Mouse (Mus musculus) mouse trophoblast stem cell (cell line): ENCODE data around the gene Arih1.

Experiments used
- in situ Hi-C, 2 experiments: fragments of 300-500 bp; cut with MseI, MboI; formaldehyde crosslinking; loops; 2 replicates in 1 of 2; 3 replicates in 1 of 2; pipeline ENCODE4 v1.15.1; 2025

The Arih1 gene

GRCm38 (mm10) chr9:59486549-59487065 lies at the start of gene Arih1:
TSS of gene Arih1 (minus strand) at chr9:59486618.
- in situ Hi-C loops = no loop called here

- in situ Hi-C loops = no loop called here
Observed at GRCm38 (mm10) chr9:59533889-59534288, 47.5 kb upstream of the Arih1 start.

- in situ Hi-C loops = no loop called here
Observed at GRCm38 (mm10) chr9:59533422-59533821, 47.0 kb upstream of the Arih1 start.

DNA sequence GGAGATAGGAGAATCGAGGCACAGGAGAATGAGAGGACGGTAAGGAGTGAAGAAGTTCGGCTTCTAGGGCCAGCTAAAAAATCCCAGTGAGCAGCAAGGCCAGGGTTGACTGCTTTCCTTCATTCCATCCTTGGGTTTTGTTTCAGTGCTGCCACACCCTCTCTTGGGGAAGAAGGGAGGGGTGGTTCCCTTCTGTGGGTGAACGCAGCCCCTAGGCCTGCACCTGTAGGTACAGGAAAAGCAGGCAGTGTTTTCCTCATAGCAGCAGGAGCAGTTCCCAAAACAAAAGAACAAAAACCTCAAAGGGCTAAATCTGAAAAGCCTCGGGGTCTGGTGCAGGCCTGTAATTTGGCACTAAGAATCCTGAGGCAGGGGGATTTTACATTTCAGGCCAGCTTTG lies 45.2 kb upstream of the Arih1 start:
- in situ Hi-C loops = no loop called here

DNA sequence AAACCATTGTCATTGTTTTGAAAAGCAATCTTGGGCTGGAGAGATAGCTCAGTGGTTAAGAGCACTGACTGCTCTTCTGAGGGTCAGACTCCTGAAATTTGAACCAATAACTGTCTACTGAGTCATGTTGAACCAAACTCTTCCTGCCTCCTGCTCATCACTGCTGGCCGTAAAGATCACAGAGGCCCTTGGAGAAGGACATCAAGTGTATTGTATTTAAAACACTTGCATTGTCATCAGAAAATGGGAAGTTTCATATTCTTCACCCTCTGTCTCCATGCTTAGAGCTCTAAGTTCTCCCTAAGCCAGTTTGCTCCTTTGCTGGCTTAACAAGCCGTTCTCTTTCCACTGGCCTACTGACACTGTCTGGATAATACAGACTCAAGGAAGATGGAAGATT lies 41.9 kb upstream of the Arih1 start:
- in situ Hi-C loops = no loop called here

- in situ Hi-C loops = no loop called here
Observed at GRCm38 (mm10) chr9:59527580-59527979, 41.2 kb upstream of the Arih1 start.

GRCm38 (mm10) chr9:59526727-59527126 lies 40.3 kb upstream of the Arih1 start:
- in situ Hi-C loops = no loop called here

DNA sequence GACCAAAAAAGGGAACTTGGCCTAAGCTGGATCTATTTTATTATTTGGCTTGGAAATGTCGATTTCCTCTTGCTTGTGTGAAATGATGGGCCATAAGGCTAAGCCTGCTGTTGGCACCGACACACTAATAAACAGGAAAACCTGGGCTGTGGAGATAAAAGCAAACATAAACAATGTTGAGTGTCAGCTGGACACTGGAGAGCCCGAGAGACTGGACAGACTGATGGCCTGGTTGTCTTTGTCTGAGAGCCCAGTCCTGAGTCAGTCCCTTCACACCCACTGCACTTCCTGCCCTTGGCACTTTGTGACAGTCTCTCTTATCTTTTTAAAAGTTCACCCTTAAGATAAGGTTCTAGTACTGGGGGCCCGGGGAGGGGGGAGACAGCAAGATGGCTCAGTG lies 36.5 kb upstream of the Arih1 start:
- in situ Hi-C loops = no loop called here

GRCm38 (mm10) chr9:59519396-59519795 lies 33.0 kb upstream of the Arih1 start:
- in situ Hi-C loops = no loop called here

GRCm38 (mm10) chr9:59518976-59519375 lies 32.6 kb upstream of the Arih1 start:
- in situ Hi-C loops = no loop called here

DNA sequence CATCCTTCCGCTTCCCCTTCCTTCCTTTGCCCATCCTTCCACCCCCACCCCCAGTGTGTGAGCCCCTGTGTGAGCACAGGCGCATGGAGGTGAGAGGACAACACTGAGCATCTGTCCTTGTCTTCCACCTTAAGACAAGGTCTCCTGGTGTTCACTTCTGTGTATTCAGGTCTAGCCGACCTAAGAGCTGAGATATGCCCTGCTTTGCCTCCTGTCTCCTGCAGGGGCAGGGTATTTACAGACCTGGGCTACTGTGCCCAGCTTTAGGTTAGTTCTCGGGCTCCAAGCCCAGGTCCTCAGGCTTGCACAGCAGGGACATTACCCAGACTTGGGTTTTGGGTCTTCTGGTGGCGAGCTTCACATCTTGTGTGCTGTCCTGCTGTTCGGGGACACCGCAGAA lies 30.7 kb upstream of the Arih1 start:
- in situ Hi-C loops = no loop called here

- in situ Hi-C loops = no loop called here
Observed at GRCm38 (mm10) chr9:59515069-59515468, 28.7 kb upstream of the Arih1 start.

- in situ Hi-C loops = no loop called here
Observed at GRCm38 (mm10) chr9:59512381-59512780, 26.0 kb upstream of the Arih1 start.

DNA sequence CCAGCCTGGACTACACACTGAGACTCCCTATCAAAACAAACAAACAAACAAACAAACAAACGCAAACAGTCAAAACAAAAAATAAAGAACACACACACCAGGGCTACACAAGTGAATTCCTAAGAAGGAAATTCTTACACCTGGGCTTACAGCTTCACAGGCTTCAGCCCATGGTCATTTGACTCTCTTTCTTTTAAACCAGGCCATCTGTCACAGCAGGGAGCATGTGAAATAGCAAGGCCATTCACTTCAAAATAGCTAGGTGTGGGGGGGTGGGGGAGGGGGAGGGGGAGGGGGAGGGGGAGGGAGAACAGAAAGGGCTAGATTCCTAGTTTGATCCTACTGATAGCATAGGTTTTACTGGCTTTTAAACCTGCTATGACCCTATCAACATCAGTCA lies 21.7 kb upstream of the Arih1 start:
- in situ Hi-C loops = no loop called here

GRCm38 (mm10) chr9:59487331-59487730 lies 913 bp upstream of the Arih1 start:
- in situ Hi-C loops = no loop called here

DNA sequence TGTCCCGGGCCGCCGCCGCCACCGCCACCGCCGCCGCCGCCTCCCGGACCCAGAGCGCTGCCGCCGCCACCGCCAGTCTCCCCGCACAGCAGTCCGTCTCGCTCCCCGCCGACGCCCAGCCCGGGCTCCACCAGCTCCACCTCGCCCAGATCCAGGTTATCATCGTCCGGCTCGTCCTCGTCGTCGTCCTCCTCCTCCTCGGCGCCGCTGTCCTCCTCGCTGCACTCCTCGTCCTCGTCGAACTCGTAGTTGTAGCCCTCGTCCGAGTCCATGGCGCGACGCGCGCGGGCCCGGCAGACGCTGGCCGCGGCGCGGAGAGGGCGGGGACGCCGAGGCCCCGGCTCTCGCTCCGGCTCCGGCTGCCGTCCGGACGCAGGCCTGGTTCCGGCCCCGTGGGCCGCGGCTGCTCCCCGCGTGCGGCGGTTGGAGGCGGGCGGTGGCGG lies 321 bp downstream of the Arih1 start:
- in situ Hi-C loops = no loop called here

DNA sequence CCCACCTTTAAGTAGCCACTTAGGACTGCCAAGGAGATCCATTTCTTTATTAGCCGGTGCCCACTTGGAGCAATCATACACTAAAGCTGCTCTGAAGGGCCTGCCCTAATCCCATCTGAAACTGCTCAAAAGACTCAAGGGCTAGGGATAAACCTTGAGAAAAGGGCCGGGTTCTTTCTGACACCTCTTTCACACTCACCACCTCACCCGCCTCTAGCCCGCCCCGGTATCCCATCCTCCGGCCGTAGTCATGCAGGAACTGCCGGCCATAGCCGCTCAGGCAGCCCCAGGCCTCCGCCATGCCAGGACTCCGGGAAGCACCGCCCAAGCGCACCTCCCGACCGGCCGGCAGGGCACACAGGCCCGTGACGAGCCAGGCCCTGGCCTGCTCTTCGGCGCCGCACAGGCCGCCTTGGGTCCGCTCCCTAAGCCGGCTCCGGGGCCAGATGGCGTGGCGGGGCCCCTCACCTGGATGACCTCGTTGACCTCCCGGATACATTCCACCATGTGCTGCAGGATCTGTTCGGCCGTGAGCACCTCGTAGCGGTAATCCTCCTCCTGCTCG lies 825 bp downstream of the Arih1 start:
- in situ Hi-C loops = no loop called here

GRCm38 (mm10) chr9:59484760-59485159 lies 1.7 kb downstream of the Arih1 start:
- in situ Hi-C loops = no loop called here

DNA sequence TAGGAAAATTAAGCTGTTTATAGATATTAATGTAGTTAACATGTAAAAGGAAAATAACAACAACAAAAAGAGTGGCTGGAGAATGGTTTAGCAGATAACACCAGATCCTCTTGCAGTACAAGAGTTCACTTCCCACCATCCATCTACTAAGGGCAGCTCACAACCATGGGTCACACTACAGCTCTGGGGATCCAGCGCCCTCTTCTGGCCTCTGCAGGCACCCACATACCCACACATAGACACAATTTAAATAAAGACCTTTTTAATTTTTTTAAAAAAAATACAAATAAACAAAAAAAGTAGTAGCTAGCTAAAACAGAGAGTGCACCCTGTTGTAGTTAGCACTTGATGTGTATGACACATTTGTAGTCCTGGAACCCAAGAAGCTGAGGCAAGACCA lies 4.0 kb downstream of the Arih1 start:
- in situ Hi-C loops = no loop called here

- in situ Hi-C loops = no loop called here
Observed at GRCm38 (mm10) chr9:59476617-59477016, 9.8 kb downstream of the Arih1 start.

DNA sequence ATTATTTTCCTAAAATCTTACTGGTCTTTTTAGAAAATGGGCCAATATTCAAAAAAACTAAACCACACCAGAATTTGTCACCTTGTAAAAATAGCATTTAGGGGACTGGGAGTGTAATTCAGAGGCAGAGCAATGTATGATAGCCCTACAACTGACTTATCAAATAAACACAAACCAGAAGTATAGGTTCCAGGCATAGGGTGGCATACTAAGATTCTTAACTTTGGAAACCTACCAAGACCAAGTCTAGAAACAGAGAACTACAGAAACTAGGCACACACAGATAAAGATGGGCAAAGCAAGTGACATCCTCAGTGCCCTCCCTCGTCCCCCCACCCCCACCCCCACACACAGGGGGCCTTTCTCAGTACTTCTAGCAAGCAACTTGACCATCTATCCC lies 11.6 kb downstream of the Arih1 start:
- in situ Hi-C loops = no loop called here

DNA sequence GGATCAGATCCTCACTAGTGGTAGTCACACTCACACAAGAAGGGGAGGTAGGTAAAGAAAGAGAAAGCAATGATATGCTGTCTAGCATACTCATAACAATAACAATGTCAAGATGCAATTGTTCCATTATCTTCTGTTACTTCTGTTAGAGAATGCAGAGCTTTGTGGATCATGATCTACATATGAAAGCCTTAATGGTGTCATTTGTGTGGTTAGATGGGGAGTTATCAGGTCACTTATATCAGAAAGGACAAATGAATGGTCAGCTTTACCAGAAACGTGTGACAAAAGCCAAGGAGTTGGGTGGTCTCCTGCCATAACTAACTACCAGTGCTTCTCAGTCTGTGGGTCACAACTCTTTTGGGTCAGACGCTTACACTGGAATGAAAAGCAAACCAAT lies 13.2 kb downstream of the Arih1 start:
- in situ Hi-C loops = no loop called here

DNA sequence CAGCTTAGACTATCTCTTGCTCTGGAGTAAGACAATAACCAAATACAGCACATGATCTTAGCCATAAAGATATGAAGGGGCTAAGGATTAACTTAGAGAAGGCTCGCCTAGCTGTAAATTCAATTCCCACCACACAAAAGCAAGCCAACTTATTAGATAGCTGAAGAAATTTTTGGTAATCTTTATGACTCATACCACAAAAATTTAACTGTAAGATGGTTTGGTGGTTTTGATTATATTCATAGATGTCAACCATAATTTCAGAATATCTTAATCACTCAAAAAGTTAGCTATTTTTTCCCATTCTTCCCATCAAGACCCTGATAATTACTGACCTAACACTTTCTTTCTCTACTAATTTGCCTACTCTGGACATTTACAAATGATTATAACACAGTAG lies 17.0 kb downstream of the Arih1 start:
- in situ Hi-C loops = no loop called here

DNA sequence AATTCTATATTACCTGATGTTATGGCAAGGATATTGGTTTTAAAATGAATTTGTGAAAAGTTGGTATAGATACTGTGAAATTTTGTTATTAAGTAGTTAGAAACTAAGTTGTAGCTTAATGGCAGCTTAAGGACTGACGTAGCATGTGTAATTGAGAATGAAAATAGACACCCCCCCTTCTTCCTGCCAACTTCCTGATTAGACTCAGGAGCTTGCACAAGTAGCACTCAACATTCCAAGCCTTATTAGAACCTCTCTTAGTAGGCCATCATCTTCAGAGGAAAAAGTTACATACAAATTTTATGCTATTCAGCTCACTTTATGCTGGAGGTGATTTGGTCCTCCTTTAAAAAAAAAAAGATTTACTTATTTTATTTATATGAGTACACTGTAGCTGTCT lies 22.1 kb downstream of the Arih1 start:
- in situ Hi-C loops = no loop called here
